In genomic region chr9:113932100-113932470, GRCm38 (mm10) we compare ENCODE assay signal across 8 mouse cellular contexts. TPM values are rescaled to one million over a fixed set of nuclear protein-coding genes. Genes with fewer than 3 reads are reported as not detected.
DNase-seq lines count a peak whose midpoint lies in the region; ATAC-seq and TF ChIP-seq lines count a peak whose summit lies in the region.

No protein-coding gene starts in this region.

- peak overlapping the region; percentile 98 for H3K4me3 ChIP-seq in kidney, adult 2 months (ENCODE audit: insufficient read depth, low read depth, low read length)
- H3K4me3 ChIP-seq in kidney, embryonic 16.5 days (ENCODE audit: low read length): peak overlapping the region; percentile 91

- no peak for TF ChIP-seq CTCF in kidney, adult 2 months (conservative IDR thresholded peaks at IDR 0.05; ENCODE audit: insufficient read depth, insufficient read length, low read depth, low read length)

- peaks cover 15% of the 10 kb centered on the region; the same call in 1 of the 2 replicates for H3K4me1 ChIP-seq in kidney, adult 2 months (ENCODE audit: control insufficient read depth, insufficient read depth, low read length)
- peaks cover 31% of the 10 kb centered on the region for H3K4me1 ChIP-seq in kidney, embryonic 16.5 days (ENCODE audit: insufficient read depth, low read length)

- WGBS in kidney, adult 2 months: 3% methylated on average over 8 of the region's 8 CpGs
- under 1% methylated on average over 8 of the region's 8 CpGs for WGBS in kidney, embryonic 16.5 days

- H3K36me3 ChIP-seq in kidney, adult 2 months (ENCODE audit: control insufficient read depth, insufficient read depth, low read length): no peaks in the 10 kb centered on the region
- no peaks in the 10 kb centered on the region for H3K36me3 ChIP-seq in kidney, embryonic 16.5 days (ENCODE audit: insufficient read depth, low read length)

- peak; percentile 25 for DNase-seq in kidney, adult 2 months
- no peak for DNase-seq in kidney, adult 9 months
- peak; percentile 49 for DNase-seq in c-Kit-negative CD71-positive TER-119-positive erythroid progenitor cells, embryonic 14.5 days (ENCODE audit: low read depth, low spot score)
- DNase-seq in heart, adult 8-10 months (ENCODE audit: low spot score): peak; percentile 17
- DNase-seq in right cerebral cortex, adult 18-20 months: no peak
- DNase-seq in right cerebral cortex, postnatal 4 days: no peak

- no peak for ATAC-seq in kidney, embryonic 16.5 days (ENCODE audit: low FRiP score, low TSS enrichment)
- peak; percentile 12 for ATAC-seq in megakaryocyte progenitor cell, adult 5-6 weeks (replicated peaks; ENCODE audit: poor library complexity)

- H3K4me2 ChIP-seq in kidney, embryonic 16.5 days (replicated peaks; ENCODE audit: low read depth, low read length): peak overlapping the region; percentile 73

- peak overlapping the region; percentile 93 for H3K9ac ChIP-seq in kidney, embryonic 16.5 days (replicated peaks; ENCODE audit: low read length)

- TF ChIP-seq POLR2A in kidney, adult 2 months (IDR thresholded peaks at IDR 0.05; ENCODE audit: low read depth, low read length): no peak

- no peaks in the 10 kb centered on the region for H3K27me3 ChIP-seq in kidney, adult 2 months (replicated peaks; ENCODE audit: control insufficient read depth, insufficient read depth, low read length)
- H3K27me3 ChIP-seq in kidney, embryonic 16.5 days (ENCODE audit: insufficient read depth, low read length): no peaks in the 10 kb centered on the region

- H3K27ac ChIP-seq in kidney, adult 2 months (ENCODE audit: insufficient read depth, low read depth, low read length): peak overlapping the region; percentile 72
- H3K27ac ChIP-seq in kidney, embryonic 16.5 days (ENCODE audit: low read length): peak overlapping the region; percentile 94

- H3K9me3 ChIP-seq in kidney, embryonic 16.5 days (ENCODE audit: low read length): no peaks in the 10 kb centered on the region

RNA-seq across cellular contexts. Expression of gene Ubp1, which starts 1.4 kb away (rescaled TPM):
- polyA plus RNA-seq in kidney, adult 2 months (2012; rRNA removed): 42.5 and 44.7 TPM in 2 replicates
- 10 to 100 TPM; 20.7 to 25.6 (median 24.0) TPM for total RNA-seq in heart, adult 8-10 months (2022)
- polyA plus RNA-seq in kidney, embryonic 16.5 days (2015; fragmentation: Nextera tagmentation; extraction: Ambion mirVana): 33.4 and 35.4 TPM in 2 replicates
- total RNA-seq in megakaryocyte progenitor cell, adult 5-6 weeks (2015): 40.9 and 60.7 TPM in 2 replicates
- total RNA-seq in megakaryocyte progenitor cell, adult 5-6 weeks (2017): 48.6 and 60.2 TPM in 2 replicates

Comparison
In these comparisons a context has a peak if more than half of its experiments do, and no peak if none do; other contexts are left out.
1. DNase-seq: peak in kidney, adult 2 months (single experiment), c-Kit-negative CD71-positive TER-119-positive erythroid progenitor cells, embryonic 14.5 days (single experiment) and heart, adult 8-10 months (single experiment); none in kidney, adult 9 months (single experiment), right cerebral cortex, adult 18-20 months (single experiment) and right cerebral cortex, postnatal 4 days (single experiment).